Mouse (Mus musculus) kidney, adult 2 months (tissue): ENCODE data around the gene Atp2b2. TPM values are rescaled to one million over a fixed set of nuclear protein-coding genes. Genes with fewer than 3 reads are reported as not detected.

ENCODE experiments used
- DNase-seq: peaks from one replicate; pipeline ENCODE4 v3.0.0; 2021
- H3K27ac ChIP-seq: fragments of 200-500 bp; 2 replicates; pipeline ENCODE4 v1.5.1; 2012; ENCODE audit warnings: low read depth, low read length, control low read depth, inconsistent platforms; ENCODE audit not compliant: insufficient read depth
- H3K27me3 ChIP-seq: fragments of 200-500 bp; replicated peaks from 2 replicates; pipeline ENCODE4 v1.6.1; 2012; ENCODE audit warnings: mild to moderate bottlenecking, moderate library complexity, low read length, inconsistent platforms; ENCODE audit not compliant: control insufficient read depth, insufficient read depth
- H3K36me3 ChIP-seq: fragments of 200-500 bp; 2 replicates; pipeline ENCODE4 v1.6.1; 2012; ENCODE audit warnings: mild to moderate bottlenecking, moderate library complexity, low read length, inconsistent platforms; ENCODE audit not compliant: control insufficient read depth, insufficient read depth
- H3K4me1 ChIP-seq: fragments of 200-500 bp; 2 replicates; pipeline ENCODE4 v1.6.1; 2011; ENCODE audit warnings: low read length; ENCODE audit not compliant: control insufficient read depth, insufficient read depth
- H3K4me3 ChIP-seq: fragments of 200-500 bp; 2 replicates; pipeline ENCODE4 v1.5.1; 2011; ENCODE audit warnings: mild to moderate bottlenecking, low read depth, low read length, control low read depth; ENCODE audit not compliant: insufficient read depth
- CTCF ChIP-seq: fragments of 200-500 bp; conservative IDR thresholded peaks from 2 replicates; pipeline ENCODE4 v1.5.1; 2011; ENCODE audit warnings: low read depth, mild to moderate bottlenecking, control low read depth, low read length, moderate library complexity, mixed read lengths; ENCODE audit not compliant: insufficient read depth, insufficient read length
- POLR2A ChIP-seq: fragments of 200-500 bp; IDR thresholded peaks from one replicate; pipeline ENCODE4 v1.6.1; 2011; ENCODE audit warnings: low read depth, low read length, control low read depth
- WGBS: fragments of 180-500 bp; shearing (Covaris S2); methylation state at CpG from one replicate; pipeline ENCODE4 v1.1.7; 2018; 5-methylcytosine and 5-hydroxymethylcytosine counted together
- polyA plus RNA-seq: library from polyadenylated mRNA; depleted of rRNA; stranded (reverse); fragments of >200 nt; gene quantifications from 2 replicates; pipeline ENCODE4 v1.2.3, GENCODE M21; 2012

Gene Atp2b2
- polyA plus RNA-seq, 1 experiment = 0.84 TPM

GRCm38 (mm10) chr6:113742321-113742720 lies 300.1 kb downstream of the Atp2b2 start:
- Histone ChIP-seq H3K4me3 (no peak overlapping the region), H3K36me3 (no peaks in the 10 kb centered on the region), H3K27ac (no peak overlapping the region), H3K27me3 (no peaks in the 10 kb centered on the region), H3K4me1 (peaks cover 3% of the 10 kb centered on the region; the same call in 1 of the 2 replicates)
- TF ChIP-seq CTCF (no peak), POLR2A (no peak)
- DNase-seq = no peak
- 73% methylated on average over 1 of the region's 1 CpGs for WGBS

- Histone ChIP-seq H3K4me3 (no peak overlapping the region), H3K36me3 (no peaks in the 10 kb centered on the region), H3K27me3 (no peaks in the 10 kb centered on the region), H3K27ac (no peak overlapping the region), H3K4me1 (peaks cover 3% of the 10 kb centered on the region; the same call in 1 of the 2 replicates)
- TF ChIP-seq POLR2A (no peak), CTCF (no peak)
- DNase-seq = no peak
- WGBS = 70% methylated on average over 2 of the region's 2 CpGs
Observed at GRCm38 (mm10) chr6:113741425-113741824, 301.0 kb downstream of the Atp2b2 start.

GRCm38 (mm10) chr6:113740236-113741217 lies 301.9 kb downstream of the Atp2b2 start, which contains the start of gene Sec13:
Sec13 (minus strand) TSS chr6:113740743.
- no peaks in the 10 kb centered on the region for H3K27me3 ChIP-seq
- WGBS = 7% methylated on average over 41 of the region's 41 CpGs
- H3K27ac ChIP-seq = peak within 1 kb of the TSS; percentile 52
- TF ChIP-seq POLR2A (peak; percentile 81), CTCF (no peak)
- H3K36me3 ChIP-seq = no peaks in the 10 kb centered on the region
- peak within 1 kb of the TSS; percentile 79 for H3K4me3 ChIP-seq
- H3K4me1 ChIP-seq = peaks cover 3% of the 10 kb centered on the region; the same call in 1 of the 2 replicates
- DNase-seq = peak; percentile 90

- TF ChIP-seq POLR2A (no peak), CTCF (no peak)
- H3K27me3 ChIP-seq = no peaks in the 10 kb centered on the region
- peaks cover 3% of the 10 kb centered on the region; the same call in 1 of the 2 replicates for H3K4me1 ChIP-seq
- 76% methylated on average over 9 of the region's 9 CpGs for WGBS
- H3K27ac ChIP-seq = no peak overlapping the region
- DNase-seq = peak; percentile 26
- H3K36me3 ChIP-seq = no peaks in the 10 kb centered on the region
- no peak overlapping the region for H3K4me3 ChIP-seq
Observed at GRCm38 (mm10) chr6:113737318-113738046, 304.9 kb downstream of the Atp2b2 start.

GRCm38 (mm10) chr6:113731296-113731695 lies 311.1 kb downstream of the Atp2b2 start:
- no peak overlapping the region for H3K27ac ChIP-seq
- TF ChIP-seq CTCF (no peak), POLR2A (no peak)
- no peak overlapping the region for H3K4me3 ChIP-seq
- no peaks in the 10 kb centered on the region for H3K27me3 ChIP-seq
- H3K36me3 ChIP-seq = peaks cover 1% of the 10 kb centered on the region
- 94% methylated on average over 3 of the region's 3 CpGs for WGBS
- no peak for DNase-seq
- H3K4me1 ChIP-seq = no peaks in the 10 kb centered on the region

GRCm38 (mm10) chr6:113728181-113728580 lies 314.2 kb downstream of the Atp2b2 start:
- Histone ChIP-seq H3K27me3 (no peaks in the 10 kb centered on the region), H3K4me3 (no peak overlapping the region), H3K4me1 (no peaks in the 10 kb centered on the region), H3K36me3 (peaks cover 1% of the 10 kb centered on the region), H3K27ac (no peak overlapping the region)
- no peak for DNase-seq
- TF ChIP-seq CTCF (no peak), POLR2A (no peak)
- WGBS = 87% methylated on average over 7 of the region's 7 CpGs

GRCm38 (mm10) chr6:113721061-113721460 lies 321.4 kb downstream of the Atp2b2 start:
- 86% methylated on average over 4 of the region's 4 CpGs for whole genome bisulfite sequencing
- H3K36me3 ChIP-seq = no peaks in the 10 kb centered on the region; the same call in 1 of the 2 replicates
- no peaks in the 10 kb centered on the region for H3K27me3 ChIP-seq
- H3K27ac ChIP-seq = no peak overlapping the region
- no peaks in the 10 kb centered on the region for H3K4me1 ChIP-seq
- no peak for TF ChIP-seq CTCF
- no peak for TF ChIP-seq POLR2A
- no peak for DNase-seq
- no peak overlapping the region for H3K4me3 ChIP-seq
